Mouse (Mus musculus) liver, embryonic 18 days (tissue): Measurements from ENCODE around the gene Stk32b. TPM values are rescaled to one million over a fixed set of nuclear protein-coding genes. Genes with fewer than 3 reads are reported as not detected.

Source experiments
- polyA plus RNA-seq: library from polyadenylated mRNA; depleted of rRNA; stranded (reverse); fragments of >200 nt; gene quantifications from 2 replicates; pipeline ENCODE4 v1.2.3, GENCODE M21; 2012; rRNA removed

Stk32b gene
- 0.20 and 0.21 TPM in 2 replicates for polyA plus RNA-seq

DNA sequence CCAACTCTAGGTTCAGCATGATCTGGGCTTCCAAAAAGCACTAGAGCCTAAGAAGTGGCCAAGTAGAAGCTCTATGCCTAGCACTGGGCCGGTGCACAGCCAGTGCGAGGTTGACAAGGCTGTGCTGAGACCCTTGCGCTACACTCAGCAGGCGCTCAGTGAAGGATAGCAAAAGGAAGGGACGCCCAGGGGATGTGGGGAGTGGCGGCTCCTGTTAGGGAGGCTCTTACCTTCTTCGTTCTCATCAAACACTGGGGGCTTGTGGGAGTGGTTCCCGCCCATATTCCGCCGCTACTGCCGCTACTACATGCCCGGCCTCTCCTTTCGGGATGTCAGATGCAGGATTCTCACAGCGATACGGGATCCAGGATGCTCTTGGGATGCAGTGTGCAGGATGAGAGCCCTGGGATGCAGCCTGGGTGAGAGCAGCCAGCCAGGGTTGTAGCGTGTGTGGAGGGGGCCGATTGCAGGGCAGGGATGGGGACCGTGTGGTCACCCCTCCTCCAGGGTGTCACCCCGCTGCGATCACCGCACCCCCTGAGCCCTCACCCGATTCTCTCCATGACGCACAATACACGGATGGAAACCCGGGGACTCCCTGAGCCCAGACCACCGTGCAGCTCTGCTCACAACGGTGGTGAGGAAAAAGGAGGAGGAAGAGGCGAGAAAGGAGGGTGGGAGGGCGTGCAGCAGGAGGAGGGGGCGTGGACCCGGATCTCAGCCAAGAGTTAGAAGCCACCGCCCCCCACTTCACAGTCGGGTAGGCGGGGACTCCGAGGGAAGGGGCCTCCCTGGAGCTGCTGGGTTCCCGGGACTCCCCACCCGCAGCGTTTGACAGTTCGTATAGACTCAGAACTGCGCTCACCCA is at the start of gene Stk32b:
Gene Stk32b, minus strand, starts transcription at position 667 of the 868 bp plus-strand sequence.

GRCm38 (mm10) chr5:37735224-37735623 is 18.3 kb upstream of the Stk32b start, which contains the start of gene Cytl1:
Cytl1 (plus strand) TSS chr5:37735519.

Other genes with a start within 250 kb of the Stk32b start
- 0.05 and 0.08 TPM in 2 replicates for gene Cytl1, start 18.3 kb upstream of the Stk32b start, polyA plus RNA-seq
- 0.01 and 0.02 TPM in 2 replicates for gene Msx1, start 107.4 kb upstream of the Stk32b start, polyA plus RNA-seq